Comparison of ENCODE assay signal across 22 mouse cellular contexts in the genomic region with DNA sequence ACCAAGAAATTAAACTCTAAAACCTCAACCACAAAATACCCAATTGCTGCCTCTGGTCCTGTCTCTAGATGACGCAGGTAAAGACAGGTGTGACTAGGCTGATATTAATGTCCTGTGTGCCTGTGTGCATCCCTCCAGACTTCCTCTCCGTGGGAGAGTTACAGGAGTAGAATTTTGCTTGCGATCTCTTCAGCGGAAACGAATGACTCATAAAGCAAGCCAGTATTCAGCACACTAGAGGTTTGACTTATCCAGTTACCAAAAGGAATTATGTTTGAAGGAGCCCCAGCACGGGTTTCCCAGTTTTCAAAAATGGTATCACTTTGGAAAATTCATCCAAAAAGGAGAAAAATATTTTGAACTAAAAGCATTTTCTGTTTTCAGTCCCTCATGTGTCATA.
"Had no signal": no experiment of that assay in that cellular context is flagged by ENCODE, and none has a peak within 500 bp of the region (broad histone marks: within the 10 kb centered on the region; RNA-seq: fewer than 3 reads in every experiment).

No protein-coding gene starts in this region.

- DNase-seq: heart, postnatal 10 days; heart, postnatal 14 days; heart, postnatal 36 days; heart, postnatal 4 days; kidney, adult 11 months; kidney, adult 18-20 months; kidney, adult 2 months; kidney, adult 8-10 months; kidney, adult 9 months; kidney, postnatal 10 days; kidney, postnatal 14 days; kidney, postnatal 25 days; kidney, postnatal 36 days; kidney, postnatal 4 days; layer of hippocampus, adult 9-11 months; layer of hippocampus, postnatal 36 days had no signal

- ATAC-seq: hindbrain, embryonic 16.5 days; hindbrain, postnatal 0 days; inflammation-experienced regulatory T-cells, adult 6 months; intestine, embryonic 15.5 days; intestine, embryonic 16.5 days; intestine, postnatal 0 days had no signal
